Comparison of ENCODE assay signal across 23 mouse cellular contexts in the genomic region with DNA sequence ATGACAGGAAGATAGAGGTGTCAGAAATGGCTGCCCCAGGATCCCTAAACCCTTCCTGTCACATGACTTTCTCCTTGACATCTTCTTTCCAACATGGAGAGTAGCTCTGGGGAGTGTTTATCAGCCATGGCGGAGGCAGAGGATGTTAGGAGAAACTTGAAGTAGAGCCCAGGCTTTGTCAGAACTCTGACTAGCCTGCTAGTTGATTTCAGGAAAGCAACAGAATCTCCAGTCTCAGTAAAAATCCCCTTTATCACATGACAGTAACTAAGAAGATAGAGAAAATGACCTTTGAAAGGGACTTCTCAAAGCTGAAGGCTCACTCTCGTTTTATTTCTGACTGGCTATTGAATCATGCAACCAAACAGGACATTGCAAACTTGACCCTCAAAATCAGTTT.
DNase-seq lines count a peak whose midpoint lies in the region; ATAC-seq and TF ChIP-seq lines count a peak whose summit lies in the region.
"Had no signal": no experiment of that assay in that cellular context is flagged by ENCODE, and none has a peak within 500 bp of the region (broad histone marks: within the 10 kb centered on the region; RNA-seq: fewer than 3 reads in every experiment).

No protein-coding gene starts in this region.

- no peak for TF ChIP-seq POLR2A in bone marrow macrophage, adult 2 months (IDR thresholded peaks at IDR 0.05; ENCODE audit: borderline replicate concordance, low read depth, low read length)

- ATAC-seq in CD4-positive, CD25-positive, alpha-beta regulatory T cell, adult 4 months: no peak
- ATAC-seq: activated CD4-positive, CD25-positive, alpha-beta regulatory T cell, adult 4 months; forebrain, embryonic 14.5 days; forebrain, embryonic 16.5 days; Patski had no signal

- DNase-seq in CD4-positive, CD25-positive, alpha-beta regulatory T cell, adult 2 months (ENCODE audit: low read depth, low spot score): peak; percentile 38
- DNase-seq in natural killer cell, adult 2 months (ENCODE audit: low spot score in 2 of 2): peak; percentile 23 to 42
- DNase-seq in kidney, adult 9 months: no peak
- DNase-seq in heart, adult 11 months: no peak
- DNase-seq in embryo, embryonic 10 days (ENCODE audit: low spot score): no peak
- DNase-seq: adrenal gland, adult 8-10 months; B cell, adult 2 months; cerebellum, adult 11 months; cerebellum, adult 18-20 months; cerebellum, adult 8-10 months; cerebellum, adult 9-11 months; cerebellum, postnatal 36 days had no signal

- H3K36me3 ChIP-seq in macrophage (ENCODE audit: inconsistent target): no peaks in the 10 kb centered on the region
- H3K36me3 ChIP-seq: embryonic facial prominence, embryonic 10.5 days; embryonic facial prominence, embryonic 12.5 days; forebrain, embryonic 12.5 days; G1E had no signal

- no peaks in the 10 kb centered on the region for H3K79me2 ChIP-seq in macrophage (ENCODE audit: inconsistent target)

- H3K4me3 ChIP-seq in bone marrow macrophage, adult 2 months (ENCODE audit: insufficient read depth, low read length): no peak overlapping the region
- H3K4me3 ChIP-seq in macrophage (ENCODE audit: inconsistent target): no peak overlapping the region
- H3K4me3 ChIP-seq: embryonic facial prominence, embryonic 10.5 days; embryonic facial prominence, embryonic 12.5 days; forebrain, embryonic 12.5 days had no signal

- peak overlapping the region; percentile 20 for H3K27ac ChIP-seq in bone marrow macrophage, adult 2 months (ENCODE audit: insufficient read depth, low read depth, low read length)
- H3K27ac ChIP-seq in macrophage: peak overlapping the region; percentile 94; the same call in 1 of the 2 replicates
- H3K27ac ChIP-seq: embryonic facial prominence, embryonic 10.5 days; embryonic facial prominence, embryonic 12.5 days; forebrain, embryonic 12.5 days had no signal

- WGBS in macrophage (ENCODE audit: missing documents): 68% methylated on average over 2 of the region's 2 CpGs

- no peak for TF ChIP-seq CTCF in bone marrow macrophage, adult 2 months (IDR thresholded peaks at IDR 0.05; ENCODE audit: low read depth, low read length)

- H3K4me1 ChIP-seq in bone marrow macrophage, adult 2 months (ENCODE audit: control insufficient read depth, insufficient read depth, low read length): peaks cover 48% of the 10 kb centered on the region

Comparison
In these comparisons a context has a peak if more than half of its experiments do, and no peak if none do; other contexts are left out.
1. DNase-seq: peak in CD4-positive, CD25-positive, alpha-beta regulatory T cell, adult 2 months (single experiment) and natural killer cell, adult 2 months (2 of 2); none in kidney, adult 9 months (single experiment), heart, adult 11 months (single experiment) and embryo, embryonic 10 days (single experiment).